Mouse (Mus musculus): Measurements from ENCODE around the gene Grip2. TPM values are rescaled to one million over a fixed set of nuclear protein-coding genes. Genes with fewer than 3 reads are reported as not detected.

The Grip2 gene
- polyA plus RNA-seq (2014; fragmentation: Illumina TruSeq; extraction: RNeasy Lipid Tissue Mini Kit (QIAGEN cat#74804); ENCODE audit: low read depth, low replicate concordance): not detected

GRCm38 (mm10) chr6:91827016-91827570 is at the start of gene Grip2:
Gene Grip2 (minus strand): TSS chr6:91827250.

Other genes with a start within 250 kb of the Grip2 start
- 298 TPM for gene Slc6a6, start 143.2 kb downstream of the Grip2 start, polyA plus RNA-seq (2014; fragmentation: Illumina TruSeq; extraction: RNeasy Lipid Tissue Mini Kit (QIAGEN cat#74804); ENCODE audit: low read depth, low replicate concordance)
- gene Ccdc174, start 50.8 kb upstream of the Grip2 start, polyA plus RNA-seq (2014; fragmentation: Illumina TruSeq; extraction: RNeasy Lipid Tissue Mini Kit (QIAGEN cat#74804); ENCODE audit: low read depth, low replicate concordance): 159 TPM
- gene 4930590J08Rik, start 75.6 kb upstream of the Grip2 start, polyA plus RNA-seq (2014; fragmentation: Illumina TruSeq; extraction: RNeasy Lipid Tissue Mini Kit (QIAGEN cat#74804); ENCODE audit: low read depth, low replicate concordance): 2.7 TPM
- gene Fgd5, start 151.6 kb upstream of the Grip2 start, polyA plus RNA-seq (2014; fragmentation: Illumina TruSeq; extraction: RNeasy Lipid Tissue Mini Kit (QIAGEN cat#74804); ENCODE audit: low read depth, low replicate concordance): 13.6 TPM